Mouse (Mus musculus) ES-E14 (cell line): ENCODE data around the gene Drc3. TPM values are rescaled to one million over a fixed set of nuclear protein-coding genes. Genes with fewer than 3 reads are reported as not detected.
A peak's percentile ranks its signal among the peaks of the same experiment; 100 is the strongest.

Experiments used
- DNase-seq: peaks from one replicate; pipeline ENCODE4 v3.0.0-alpha.2; 2013; ENCODE audit warnings: low read depth, low spot score
- H3K27ac ChIP-seq: 2 replicates; pipeline ENCODE4 v1.5.1; 2012; ENCODE audit warnings: low read depth, mild to moderate bottlenecking, low read length, moderate library complexity, mixed read lengths; ENCODE audit not compliant: poor library complexity, insufficient read depth, severe bottlenecking
- H3K36me3 ChIP-seq: 2 replicates; pipeline ENCODE4 v1.6.1; 2012; ENCODE audit warnings: mild to moderate bottlenecking, low read length, moderate library complexity, mixed read lengths; ENCODE audit not compliant: control insufficient read depth, poor library complexity, insufficient read depth, severe bottlenecking
- H3K4me1 ChIP-seq, 2 experiments: fragments of 150-350 bp in 1 of 2; sonication (generic) in 1 of 2; 2 replicates each; pipeline ENCODE4 v1.6.1; 2012; ENCODE audit warnings: low read length in 2 of 2, mild to moderate bottlenecking in 1 of 2, mixed read lengths in 1 of 2; ENCODE audit not compliant: control insufficient read depth in 2 of 2, insufficient read depth in 2 of 2, poor library complexity in 1 of 2
- H3K4me3 ChIP-seq, 2 experiments: fragments of 150-350 bp in 1 of 2; sonication (generic) in 1 of 2; 2 replicates each; pipeline ENCODE4 v1.5.1; 2012; ENCODE audit warnings: low read length in 2 of 2, low read depth in 1 of 2, mild to moderate bottlenecking in 1 of 2, mixed read lengths in 1 of 2; ENCODE audit not compliant: insufficient read depth in 1 of 2, poor library complexity in 1 of 2, severe bottlenecking in 1 of 2
- H3K9ac ChIP-seq: 2 replicates; pipeline ENCODE4 v1.6.1; 2012; ENCODE audit warnings: low read depth, mild to moderate bottlenecking, low read length, mixed read lengths; ENCODE audit not compliant: poor library complexity, insufficient read depth, severe bottlenecking
- H3K9me3 ChIP-seq: fragments of 150-350 bp; sonication (generic); 2 replicates; pipeline ENCODE4 v1.6.1; 2012; ENCODE audit warnings: low read depth, mild to moderate bottlenecking, low read length; ENCODE audit not compliant: control insufficient read depth, insufficient read depth
- CHD2 ChIP-seq: IDR thresholded peaks from 2 replicates; pipeline ENCODE4 v1.6.1; 2014; ENCODE audit warnings: mild to moderate bottlenecking, low read depth, low read length, inconsistent platforms
- HCFC1 ChIP-seq: IDR thresholded peaks from 2 replicates; pipeline ENCODE4 v1.6.1; 2012; ENCODE audit warnings: low read length, inconsistent platforms, borderline replicate concordance; ENCODE audit not compliant: insufficient read depth
- MAFK ChIP-seq: IDR thresholded peaks from 2 replicates; pipeline ENCODE4 v1.6.1; 2014; ENCODE audit warnings: mild to moderate bottlenecking, low read depth, low read length, inconsistent platforms; ENCODE audit not compliant: insufficient read depth
- ZC3H11A ChIP-seq: IDR thresholded peaks from 2 replicates; pipeline ENCODE4 v1.6.1; 2012; ENCODE audit warnings: low read depth, mild to moderate bottlenecking, inconsistent platforms, low read length, borderline replicate concordance
- ZNF384 ChIP-seq: IDR thresholded peaks from 2 replicates; pipeline ENCODE4 v1.6.1; 2012; ENCODE audit warnings: low read depth, low read length, inconsistent platforms
- in situ Hi-C, 2 experiments: fragments of 600-800 bp; cut with MboI; formaldehyde crosslinking; loops; one replicate each; pipeline ENCODE4 v1.15.1; 2025; ENCODE audit warnings: low sequenced_read_pairs in 2 of 2, inconsistent platforms in 1 of 2; ENCODE audit not compliant: unreplicated experiment in 2 of 2
- total RNA-seq: library from RNA; depleted of rRNA; stranded (reverse); fragments of 300-350 nt; gene quantifications from 2 replicates; pipeline ENCODE4 v1.2.3, GENCODE M21; 2012

The Drc3 gene
- total RNA-seq, 1 experiment, result 1.9 TPM

DNA sequence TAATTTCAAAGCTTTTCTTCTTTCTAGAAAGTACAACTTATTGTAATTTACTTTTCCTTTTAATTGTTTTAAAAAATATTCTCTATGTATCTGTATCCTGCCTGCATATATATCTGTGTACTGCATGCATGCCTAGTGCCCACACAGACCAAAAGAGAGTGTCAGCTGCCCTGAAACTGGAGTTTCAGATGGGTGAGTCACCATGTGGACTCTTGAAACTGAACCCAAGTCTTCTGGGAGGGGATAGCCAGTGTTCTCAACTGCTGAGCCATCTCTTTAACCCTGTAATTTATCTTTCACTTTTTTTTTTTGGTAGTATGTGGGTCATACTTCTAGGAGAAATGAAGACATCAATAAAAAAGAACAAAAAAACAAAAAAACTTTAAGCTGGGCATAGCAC, 29.4 kb upstream of the Drc3 start:
- DNase-seq, result no peak
- TF ChIP-seq HCFC1, result no peak
- TF ChIP-seq MAFK, result no peak
- TF ChIP-seq ZC3H11A, result no peak
- no peak for TF ChIP-seq CHD2
- no peak for TF ChIP-seq ZNF384
- Histone ChIP-seq H3K36me3 (no peaks in the 10 kb centered on the region), H3K4me3 (no peak overlapping the region), H3K9ac (no peak overlapping the region), H3K27ac (no peak overlapping the region), H3K4me1 (peaks cover 0 to 2% of the 10 kb centered on the region in 2 experiments; a peak in 1 of 4 replicates), H3K9me3 (no peaks in the 10 kb centered on the region)
- in situ Hi-C loops, result no loop called here

- no peak overlapping the region for H3K27ac ChIP-seq
- in situ Hi-C loops, result no loop called here
- no peaks in the 10 kb centered on the region for H3K9me3 ChIP-seq
- H3K36me3 ChIP-seq, result no peaks in the 10 kb centered on the region
- H3K9ac ChIP-seq, result no peak overlapping the region
- peaks cover 3 to 8% of the 10 kb centered on the region in 2 experiments; a peak in 2 of 4 replicates for H3K4me1 ChIP-seq
- TF ChIP-seq CHD2 (no peak), ZC3H11A (no peak), MAFK (no peak), HCFC1 (no peak), ZNF384 (no peak)
- no peak overlapping the region for H3K4me3 ChIP-seq
- no peak for DNase-seq
These were observed 22.6 kb upstream of the Drc3 start for GRCm38 (mm10) chr11:60330551-60330950.

GRCm38 (mm10) chr11:60333461-60333860, 19.7 kb upstream of the Drc3 start:
- H3K9ac ChIP-seq, result peak overlapping the region; percentile 52; the same call in 1 of the 2 replicates
- DNase-seq, result no peak
- H3K27ac ChIP-seq, result peak overlapping the region; percentile 62
- H3K4me1 ChIP-seq, result peaks cover 3 to 17% of the 10 kb centered on the region in 2 experiments; a peak in 2 of 4 replicates
- no peaks in the 10 kb centered on the region for H3K36me3 ChIP-seq
- no peak for TF ChIP-seq HCFC1
- no peak for TF ChIP-seq MAFK
- no peak overlapping the region for H3K4me3 ChIP-seq
- in situ Hi-C loops, result no loop called here
- no peaks in the 10 kb centered on the region for H3K9me3 ChIP-seq

- in situ Hi-C loops, result no loop called here
- Histone ChIP-seq H3K4me3 (no peak overlapping the region), H3K9me3 (no peaks in the 10 kb centered on the region), H3K9ac (no peak overlapping the region), H3K27ac (peak overlapping the region; percentile 62), H3K36me3 (no peaks in the 10 kb centered on the region), H3K4me1 (peaks cover 3 to 17% of the 10 kb centered on the region in 2 experiments; a peak in 2 of 4 replicates)
- no peak for DNase-seq
- TF ChIP-seq HCFC1, result no peak
- TF ChIP-seq ZNF384, result no peak
- no peak for TF ChIP-seq ZC3H11A
- TF ChIP-seq CHD2, result no peak
- no peak for TF ChIP-seq MAFK
These were observed 19.0 kb upstream of the Drc3 start for GRCm38 (mm10) chr11:60334124-60334523.

DNA sequence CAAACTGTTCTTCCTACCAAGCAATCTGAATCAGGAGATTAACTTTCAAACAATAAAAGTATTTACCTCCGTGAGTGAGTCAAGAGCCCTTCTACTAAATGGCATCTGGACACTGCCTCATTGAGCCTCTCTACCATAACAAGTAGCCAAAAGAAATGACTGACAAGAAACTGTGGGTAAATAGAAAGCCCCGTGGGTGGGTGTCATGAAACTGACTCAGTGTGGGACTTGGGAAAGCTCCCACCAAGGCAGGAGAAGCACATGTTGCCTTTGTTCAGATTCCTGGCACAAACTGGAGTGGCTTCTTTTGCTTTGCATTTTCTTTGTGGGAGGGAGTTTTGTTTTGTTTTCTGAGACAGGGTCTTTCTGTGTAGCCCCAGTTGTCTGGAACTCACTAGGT, 17.4 kb upstream of the Drc3 start:
- in situ Hi-C loops, result no loop called here
- no peak for TF ChIP-seq MAFK
- TF ChIP-seq ZNF384, result no peak
- no peak for TF ChIP-seq ZC3H11A
- no peak for TF ChIP-seq HCFC1
- no peak for TF ChIP-seq CHD2
- Histone ChIP-seq H3K36me3 (no peaks in the 10 kb centered on the region), H3K4me1 (peaks cover 3 to 17% of the 10 kb centered on the region in 2 experiments; a peak in 2 of 4 replicates), H3K4me3 (no peak overlapping the region), H3K27ac (peak overlapping the region; percentile 8; the same call in 1 of the 2 replicates), H3K9me3 (no peaks in the 10 kb centered on the region), H3K9ac (no peak overlapping the region)
- DNase-seq, result no peak
